Mouse (Mus musculus) stomach, postnatal 0 days (tissue): ENCODE data around the gene Hacd3.

Experiments used
- CTCF ChIP-seq: IDR thresholded peaks from 2 replicates; pipeline ENCODE4 v1.5.1; 2016; ENCODE audit warnings: antibody characterized with exemption, low read depth, mild to moderate bottlenecking, moderate library complexity
- EP300 ChIP-seq: optimal IDR thresholded peaks from 2 replicates; pipeline ENCODE3; 2016; ENCODE audit warnings: antibody characterized with exemption

DNA sequence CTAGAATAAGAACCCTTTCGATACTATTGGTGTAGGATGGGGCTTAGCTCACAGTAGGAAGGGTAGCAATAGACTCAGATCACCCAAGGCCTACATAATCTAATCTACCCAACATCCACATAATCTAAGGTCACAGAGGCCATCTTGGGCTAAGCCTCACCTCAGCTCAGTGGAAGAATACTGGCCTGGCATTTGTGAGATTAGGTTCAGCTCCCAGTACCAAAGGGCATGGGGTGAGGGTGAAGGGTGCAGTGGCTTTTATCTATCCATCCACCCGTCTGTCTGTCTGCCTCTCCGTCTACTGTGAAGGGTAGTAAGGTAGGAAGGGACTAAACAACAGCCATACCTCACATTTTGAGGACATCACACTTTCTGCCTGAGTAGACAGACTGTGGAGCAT lies 49.1 kb upstream of the Hacd3 start:
- TF ChIP-seq CTCF (no peak), EP300 (no peak)
